Mouse (Mus musculus): ENCODE results near the gene Zfp455. TPM values are rescaled to one million over a fixed set of nuclear protein-coding genes. Genes with fewer than 3 reads are reported as not detected.
"Not testable (repeated sequence)": the region's sequence is repeated elsewhere in the genome, so short reads cannot be mapped to it uniquely, and the experiment has no call there.

Zfp455 gene
- polyA plus RNA-seq (2016; fragmentation: Nextera tagmentation; extraction: Ambion mirVana), result 0.91 and 1.3 TPM in 2 replicates

GRCm38 (mm10) chr13:67194340-67194894 lies at the start of gene Zfp455:
TSS of gene Zfp455 (plus strand) at chr13:67194506.
- Histone ChIP-seq H3K36me3 (no peaks in the 10 kb centered on the region), H3K27ac (ENCODE audit: poor library complexity, severe bottlenecking) (no peak within 1 kb of the TSS), H3K4me1 (replicated peaks) (0 out of 2 replicates have a peak, but pooled peaks cover 4% of the 10 kb centered on the region), H3K9me3 (replicated peaks) (no peaks in the 10 kb centered on the region), H3K4me2 (peak within 1 kb of the TSS; percentile 75), H3K9ac (peak within 1 kb of the TSS; percentile 82), H3K27me3 (replicated peaks) (no peaks in the 10 kb centered on the region), H3K4me3 (peak within 1 kb of the TSS; percentile 92)
- WGBS, result 5% methylated on average over 13 of the region's 13 CpGs
- peak; percentile 88 for ATAC-seq (ENCODE audit: insufficient number of reproducible peaks, low FRiP score)

GRCm38 (mm10) chr13:67166122-67166521 lies 28.2 kb upstream of the Zfp455 start:
- H3K4me3 ChIP-seq; ATAC-seq (ENCODE audit: insufficient number of reproducible peaks, low FRiP score); H3K27me3 ChIP-seq (replicated peaks); H3K27ac ChIP-seq (ENCODE audit: poor library complexity, severe bottlenecking); H3K4me1 ChIP-seq (replicated peaks); H3K36me3 ChIP-seq; H3K9ac ChIP-seq; H3K9me3 ChIP-seq (replicated peaks); H3K4me2 ChIP-seq: not testable (repeated sequence)
- 50% methylated on average over 4 of the region's 4 CpGs for WGBS

GRCm38 (mm10) chr13:67172991-67173722 lies 21.1 kb upstream of the Zfp455 start, which contains the start of gene Rsl1:
TSS of gene Rsl1 (plus strand) at chr13:67173182.
- peak within 1 kb of the TSS; percentile 62 for H3K4me3 ChIP-seq
- H3K4me2 ChIP-seq, result peak within 1 kb of the TSS; percentile 75
- not testable (repeated sequence) for H3K27me3 ChIP-seq (replicated peaks); H3K36me3 ChIP-seq; H3K4me1 ChIP-seq (replicated peaks); H3K27ac ChIP-seq (ENCODE audit: poor library complexity, severe bottlenecking); H3K9me3 ChIP-seq (replicated peaks)
- ATAC-seq (ENCODE audit: insufficient number of reproducible peaks, low FRiP score), result peak; percentile 94
- H3K9ac ChIP-seq, result peak within 1 kb of the TSS; percentile 64
- WGBS, result under 1% methylated on average over 17 of the region's 17 CpGs

- no peaks in the 10 kb centered on the region for H3K9me3 ChIP-seq (replicated peaks)
- H3K27ac ChIP-seq (ENCODE audit: poor library complexity, severe bottlenecking), result no peak overlapping the region
- H3K9ac ChIP-seq, result peak overlapping the region; percentile 64
- ATAC-seq (ENCODE audit: insufficient number of reproducible peaks, low FRiP score), result no peak
- H3K36me3 ChIP-seq, result peaks cover 10% of the 10 kb centered on the region
- H3K4me3 ChIP-seq, result peak overlapping the region; percentile 62
- H3K4me2 ChIP-seq, result peak overlapping the region; percentile 75
- H3K4me1 ChIP-seq (replicated peaks), result no peaks in the 10 kb centered on the region
- H3K27me3 ChIP-seq (replicated peaks), result no peaks in the 10 kb centered on the region; the same call in 1 of the 2 replicates
- WGBS, result 24% methylated on average over 5 of the region's 5 CpGs
Observed at GRCm38 (mm10) chr13:67173723-67174055, 20.6 kb upstream of the Zfp455 start.

GRCm38 (mm10) chr13:67201656-67202055 lies 7.3 kb downstream of the Zfp455 start:
- no peak overlapping the region for H3K4me3 ChIP-seq
- H3K27ac ChIP-seq (ENCODE audit: poor library complexity, severe bottlenecking), result no peak overlapping the region
- no peak overlapping the region for H3K4me2 ChIP-seq
- WGBS, result 64% methylated on average over 3 of the region's 3 CpGs
- H3K4me1 ChIP-seq (replicated peaks), result no peaks in the 10 kb centered on the region
- H3K27me3 ChIP-seq (replicated peaks), result no peaks in the 10 kb centered on the region
- no peaks in the 10 kb centered on the region for H3K36me3 ChIP-seq
- H3K9me3 ChIP-seq (replicated peaks), result no peaks in the 10 kb centered on the region
- H3K9ac ChIP-seq, result no peak overlapping the region
- no peak for ATAC-seq (ENCODE audit: insufficient number of reproducible peaks, low FRiP score)

GRCm38 (mm10) chr13:67214015-67214607 lies 19.8 kb downstream of the Zfp455 start:
- Histone ChIP-seq H3K9ac (no peak overlapping the region), H3K27me3 (replicated peaks) (no peaks in the 10 kb centered on the region), H3K4me1 (replicated peaks) (no peaks in the 10 kb centered on the region), H3K36me3 (no peaks in the 10 kb centered on the region), H3K4me2 (no peak overlapping the region), H3K4me3 (no peak overlapping the region), H3K27ac (ENCODE audit: poor library complexity, severe bottlenecking) (no peak overlapping the region), H3K9me3 (replicated peaks) (peaks cover 18% of the 10 kb centered on the region)
- 58% methylated on average over 4 of the region's 4 CpGs for WGBS
- ATAC-seq (ENCODE audit: insufficient number of reproducible peaks, low FRiP score), result no peak

Other genes starting within 250 kb of the Zfp455 start
- 2.7 and 2.8 TPM in 2 replicates for gene Zfp712, start 133.3 kb upstream of the Zfp455 start, polyA plus RNA-seq (2016; fragmentation: Nextera tagmentation; extraction: Ambion mirVana)
- gene Zfp708, start 96.5 kb upstream of the Zfp455 start, polyA plus RNA-seq (2016; fragmentation: Nextera tagmentation; extraction: Ambion mirVana), result 3.0 and 3.9 TPM in 2 replicates
- gene Gm28557, start 85.9 kb upstream of the Zfp455 start, polyA plus RNA-seq (2016; fragmentation: Nextera tagmentation; extraction: Ambion mirVana), result 2.1 TPM in 2 replicates
- 0.31 and 0.56 TPM in 2 replicates for gene Rslcan18, start 78.2 kb upstream of the Zfp455 start, polyA plus RNA-seq (2016; fragmentation: Nextera tagmentation; extraction: Ambion mirVana)
- gene Zfp759, start 72.8 kb upstream of the Zfp455 start, polyA plus RNA-seq (2016; fragmentation: Nextera tagmentation; extraction: Ambion mirVana), result 1.1 and 1.2 TPM in 2 replicates
- gene Rsl1, start 21.3 kb upstream of the Zfp455 start, polyA plus RNA-seq (2016; fragmentation: Nextera tagmentation; extraction: Ambion mirVana), result 5.0 and 5.7 TPM in 2 replicates
- gene Zfp458, start 84.0 kb downstream of the Zfp455 start, polyA plus RNA-seq (2016; fragmentation: Nextera tagmentation; extraction: Ambion mirVana), result 1.7 and 1.9 TPM in 2 replicates
- 0.45 and 0.78 TPM in 2 replicates for gene Zfp457, start 112.0 kb downstream of the Zfp455 start, polyA plus RNA-seq (2016; fragmentation: Nextera tagmentation; extraction: Ambion mirVana)
- gene Zfp595, start 138.1 kb downstream of the Zfp455 start, polyA plus RNA-seq (2016; fragmentation: Nextera tagmentation; extraction: Ambion mirVana), result 2.2 and 2.5 TPM in 2 replicates
- 0.59 and 2.2 TPM in 2 replicates for gene Gm28044, start 166.0 kb downstream of the Zfp455 start, polyA plus RNA-seq (2016; fragmentation: Nextera tagmentation; extraction: Ambion mirVana)
- gene Zfp953, start 166.1 kb downstream of the Zfp455 start, polyA plus RNA-seq (2016; fragmentation: Nextera tagmentation; extraction: Ambion mirVana), result 0.80 and 0.93 TPM in 2 replicates
- gene Gm28041, start 181.2 kb downstream of the Zfp455 start, polyA plus RNA-seq (2016; fragmentation: Nextera tagmentation; extraction: Ambion mirVana), result 0.23 and 0.41 TPM in 2 replicates
- gene Zfp456, start 181.3 kb downstream of the Zfp455 start, polyA plus RNA-seq (2016; fragmentation: Nextera tagmentation; extraction: Ambion mirVana), result 1.3 and 1.4 TPM in 2 replicates
- 3.2 and 3.9 TPM in 2 replicates for gene Zfp429, start 205.3 kb downstream of the Zfp455 start, polyA plus RNA-seq (2016; fragmentation: Nextera tagmentation; extraction: Ambion mirVana)
- gene Zfp459, start 226.9 kb downstream of the Zfp455 start, polyA plus RNA-seq (2016; fragmentation: Nextera tagmentation; extraction: Ambion mirVana), result 0.17 and 0.69 TPM in 2 replicates

Measured in heart, embryonic 12.5 days (tissue).